Mouse (Mus musculus): ENCODE results near the gene Kcna2. TPM values are rescaled to one million over a fixed set of nuclear protein-coding genes. Genes with fewer than 3 reads are reported as not detected.

The Kcna2 gene
- polyA plus RNA-seq, 1 experiment from 2014 or later, result 0.07 TPM

GRCm38 (mm10) chr3:107103041-107103440, 2.1 kb downstream of the Kcna2 start:
- Histone ChIP-seq H3K27ac (no peak overlapping the region), H3K9ac (no peak overlapping the region; the same call in 1 of the 2 replicates), H3K9me3 (no peaks in the 10 kb centered on the region), H3K27me3 (peaks cover 76% of the 10 kb centered on the region), H3K4me1 (peaks cover 14% of the 10 kb centered on the region), H3K4me2 (peak overlapping the region; percentile 98; the same call in 1 of the 2 replicates), H3K4me3 (peak overlapping the region; percentile 57; the same call in 1 of the 2 replicates), H3K36me3 (no peaks in the 10 kb centered on the region)
- WGBS, result 63% methylated on average over 7 of the region's 7 CpGs
- no peak for ATAC-seq (ENCODE audit: insufficient number of reproducible peaks, insufficient read depth, low FRiP score, low TSS enrichment, low read depth)

DNA sequence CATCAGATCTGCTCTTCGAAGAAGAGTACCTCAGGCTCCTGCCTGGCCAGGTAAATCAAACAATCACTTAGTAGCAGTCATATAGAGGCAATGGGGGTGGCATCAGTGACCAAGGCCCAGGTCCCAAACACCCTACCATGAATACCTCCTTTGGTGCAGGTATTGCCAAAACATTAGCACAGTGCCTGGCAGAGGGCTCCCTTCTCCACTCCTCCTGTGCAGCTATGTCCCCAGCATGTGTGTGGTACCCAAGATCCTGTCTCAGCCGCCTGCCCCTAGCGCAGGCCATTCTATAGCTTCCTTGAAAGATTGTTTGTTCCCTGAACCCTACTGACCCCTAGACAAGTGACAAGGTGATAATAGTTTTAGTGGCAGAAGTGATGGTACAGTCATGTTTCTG, 2.5 kb downstream of the Kcna2 start:
- no peak for ATAC-seq (ENCODE audit: insufficient number of reproducible peaks, insufficient read depth, low FRiP score, low TSS enrichment, low read depth)
- Histone ChIP-seq H3K9ac (no peak overlapping the region), H3K4me3 (no peak overlapping the region), H3K4me2 (no peak overlapping the region), H3K36me3 (no peaks in the 10 kb centered on the region), H3K4me1 (peaks cover 14% of the 10 kb centered on the region), H3K9me3 (no peaks in the 10 kb centered on the region), H3K27me3 (peaks cover 73% of the 10 kb centered on the region), H3K27ac (no peak overlapping the region)
- 86% methylated on average over 3 of the region's 3 CpGs for WGBS

DNA sequence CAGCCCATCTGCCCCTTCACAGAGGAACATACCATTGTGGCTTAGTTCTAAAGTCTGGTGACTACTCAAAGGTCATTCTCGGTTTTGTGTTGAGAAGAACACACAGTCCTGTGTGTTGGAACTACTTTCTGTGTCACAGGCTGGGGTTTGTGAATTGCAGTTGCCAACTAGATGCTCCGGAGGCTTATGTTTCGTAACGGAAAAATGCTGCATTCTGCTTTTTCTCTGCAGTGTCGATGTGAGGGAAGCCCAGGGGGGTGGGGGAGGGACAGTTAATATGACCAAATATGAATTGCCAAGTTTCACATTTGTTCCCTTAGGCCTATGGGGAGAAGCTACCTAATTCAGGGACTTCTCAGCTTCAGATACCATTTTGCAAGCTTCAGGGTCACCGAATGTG, 5.0 kb downstream of the Kcna2 start:
- no peak overlapping the region for H3K4me3 ChIP-seq
- H3K4me2 ChIP-seq, result no peak overlapping the region
- no peak overlapping the region for H3K9ac ChIP-seq
- WGBS, result 71% methylated on average over 6 of the region's 6 CpGs
- H3K27me3 ChIP-seq, result peaks cover 48% of the 10 kb centered on the region
- no peak overlapping the region for H3K27ac ChIP-seq
- no peak for ATAC-seq (ENCODE audit: insufficient number of reproducible peaks, insufficient read depth, low FRiP score, low TSS enrichment, low read depth)
- peaks cover 10% of the 10 kb centered on the region for H3K4me1 ChIP-seq
- H3K9me3 ChIP-seq, result no peaks in the 10 kb centered on the region
- H3K36me3 ChIP-seq, result no peaks in the 10 kb centered on the region

- H3K27me3 ChIP-seq, result no peaks in the 10 kb centered on the region
- no peak overlapping the region for H3K27ac ChIP-seq
- H3K4me1 ChIP-seq, result no peaks in the 10 kb centered on the region
- no peak for ATAC-seq (ENCODE audit: insufficient number of reproducible peaks, insufficient read depth, low FRiP score, low TSS enrichment, low read depth)
- H3K4me2 ChIP-seq, result no peak overlapping the region
- 33% methylated on average over 4 of the region's 4 CpGs for WGBS
- no peaks in the 10 kb centered on the region for H3K36me3 ChIP-seq
- H3K4me3 ChIP-seq, result no peak overlapping the region
- H3K9me3 ChIP-seq, result no peaks in the 10 kb centered on the region
- H3K9ac ChIP-seq, result no peak overlapping the region
These were observed 11.6 kb downstream of the Kcna2 start for GRCm38 (mm10) chr3:107112498-107112897.

DNA sequence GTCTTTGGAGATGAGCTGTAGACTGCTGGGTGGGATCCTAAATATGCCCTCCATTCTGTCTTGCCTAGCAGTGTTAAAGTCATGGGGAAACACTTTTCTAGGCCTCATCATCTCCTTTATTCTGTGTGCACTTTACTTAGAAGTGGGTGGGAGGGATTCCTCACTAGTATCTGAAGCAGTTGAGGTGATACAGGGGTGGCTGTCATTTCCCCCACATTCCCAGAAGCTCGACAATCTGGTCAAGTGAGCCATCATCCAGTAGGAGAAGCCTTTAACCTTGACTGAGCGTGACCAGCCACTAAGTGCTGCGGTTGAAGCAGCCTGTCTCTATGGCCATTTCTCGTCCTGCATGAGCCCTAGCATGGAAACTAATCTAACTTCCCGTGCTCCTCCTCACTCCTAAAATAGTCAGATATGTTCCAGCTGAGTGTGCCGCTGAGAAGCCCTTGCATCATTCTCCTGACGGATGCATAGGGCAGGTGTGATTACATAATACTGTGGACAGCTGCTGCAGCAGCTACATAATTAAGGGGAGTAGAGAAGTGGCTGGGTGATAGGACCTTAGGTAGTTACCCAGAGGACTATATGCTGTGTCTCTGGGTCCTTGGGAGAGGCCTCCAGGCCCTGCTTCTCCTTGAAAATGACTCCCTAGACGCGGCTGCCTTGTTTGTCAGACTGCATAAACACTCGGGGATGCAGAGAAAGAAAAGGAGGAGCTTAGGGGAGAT, 12.2 kb downstream of the Kcna2 start:
- no peak overlapping the region for H3K9ac ChIP-seq
- H3K27ac ChIP-seq, result no peak overlapping the region
- H3K27me3 ChIP-seq, result no peaks in the 10 kb centered on the region
- WGBS, result 67% methylated on average over 10 of the region's 10 CpGs
- ATAC-seq (ENCODE audit: insufficient number of reproducible peaks, insufficient read depth, low FRiP score, low TSS enrichment, low read depth), result no peak
- no peak overlapping the region for H3K4me2 ChIP-seq
- H3K4me1 ChIP-seq, result no peaks in the 10 kb centered on the region
- H3K36me3 ChIP-seq, result no peaks in the 10 kb centered on the region
- no peak overlapping the region for H3K4me3 ChIP-seq
- H3K9me3 ChIP-seq, result no peaks in the 10 kb centered on the region

GRCm38 (mm10) chr3:107113771-107114737, 13.1 kb downstream of the Kcna2 start:
- H3K4me1 ChIP-seq, result 0 out of 2 replicates have a peak, but pooled peaks cover 3% of the 10 kb centered on the region
- no peaks in the 10 kb centered on the region for H3K9me3 ChIP-seq
- no peak overlapping the region for H3K4me2 ChIP-seq
- no peaks in the 10 kb centered on the region for H3K27me3 ChIP-seq
- no peaks in the 10 kb centered on the region for H3K36me3 ChIP-seq
- ATAC-seq (ENCODE audit: insufficient number of reproducible peaks, insufficient read depth, low FRiP score, low TSS enrichment, low read depth), result no peak
- 62% methylated on average over 14 of the region's 14 CpGs for WGBS
- H3K9ac ChIP-seq, result no peak overlapping the region
- no peak overlapping the region for H3K4me3 ChIP-seq
- no peak overlapping the region for H3K27ac ChIP-seq

DNA sequence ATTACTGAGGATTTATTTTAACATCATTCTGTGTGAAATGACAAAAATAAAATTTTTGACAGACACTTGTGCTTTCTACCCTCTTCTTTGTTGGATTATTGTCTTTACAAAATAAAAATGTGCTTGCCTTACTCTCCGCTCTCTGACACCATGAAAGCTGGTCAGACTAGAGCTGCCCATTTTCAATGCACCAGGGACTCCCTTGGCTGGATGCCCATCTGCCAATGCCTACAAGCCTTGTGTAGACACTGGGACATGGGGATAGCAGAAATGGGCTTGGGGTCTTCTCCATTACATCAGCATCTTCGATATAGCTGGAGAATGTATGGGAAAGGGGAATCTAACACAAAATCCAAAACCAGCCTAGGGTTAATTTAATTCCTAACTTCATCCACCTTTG, 14.0 kb downstream of the Kcna2 start:
- Histone ChIP-seq H3K27me3 (no peaks in the 10 kb centered on the region), H3K4me1 (0 out of 2 replicates have a peak, but pooled peaks cover 5% of the 10 kb centered on the region), H3K4me2 (no peak overlapping the region), H3K36me3 (no peaks in the 10 kb centered on the region), H3K9me3 (no peaks in the 10 kb centered on the region), H3K27ac (no peak overlapping the region), H3K4me3 (no peak overlapping the region), H3K9ac (no peak overlapping the region)
- 88% methylated on average over 2 of the region's 2 CpGs for WGBS
- ATAC-seq (ENCODE audit: insufficient number of reproducible peaks, insufficient read depth, low FRiP score, low TSS enrichment, low read depth), result no peak

- Histone ChIP-seq H3K4me3 (no peak overlapping the region), H3K9me3 (no peaks in the 10 kb centered on the region), H3K36me3 (no peaks in the 10 kb centered on the region), H3K9ac (no peak overlapping the region), H3K4me1 (0 out of 2 replicates have a peak, but pooled peaks cover 5% of the 10 kb centered on the region), H3K27me3 (no peaks in the 10 kb centered on the region), H3K4me2 (no peak overlapping the region), H3K27ac (no peak overlapping the region)
- no peak for ATAC-seq (ENCODE audit: insufficient number of reproducible peaks, insufficient read depth, low FRiP score, low TSS enrichment, low read depth)
- 78% methylated on average over 2 of the region's 2 CpGs for WGBS
These were observed 14.8 kb downstream of the Kcna2 start for GRCm38 (mm10) chr3:107115746-107116145.

- no peak overlapping the region for H3K27ac ChIP-seq
- 89% methylated on average over 2 of the region's 2 CpGs for WGBS
- H3K27me3 ChIP-seq, result no peaks in the 10 kb centered on the region
- H3K4me2 ChIP-seq, result no peak overlapping the region
- ATAC-seq (ENCODE audit: insufficient number of reproducible peaks, insufficient read depth, low FRiP score, low TSS enrichment, low read depth), result no peak
- no peak overlapping the region for H3K4me3 ChIP-seq
- H3K9ac ChIP-seq, result no peak overlapping the region
- no peaks in the 10 kb centered on the region for H3K36me3 ChIP-seq
- 0 out of 2 replicates have a peak, but pooled peaks cover 5% of the 10 kb centered on the region for H3K4me1 ChIP-seq
- H3K9me3 ChIP-seq, result no peaks in the 10 kb centered on the region
These were observed 19.1 kb downstream of the Kcna2 start for GRCm38 (mm10) chr3:107119864-107120564.

GRCm38 (mm10) chr3:107122306-107122705, 21.4 kb downstream of the Kcna2 start:
- Histone ChIP-seq H3K4me2 (no peak overlapping the region), H3K27ac (no peak overlapping the region)
- ATAC-seq (ENCODE audit: insufficient number of reproducible peaks, insufficient read depth, low FRiP score, low TSS enrichment, low read depth), result no peak

DNA sequence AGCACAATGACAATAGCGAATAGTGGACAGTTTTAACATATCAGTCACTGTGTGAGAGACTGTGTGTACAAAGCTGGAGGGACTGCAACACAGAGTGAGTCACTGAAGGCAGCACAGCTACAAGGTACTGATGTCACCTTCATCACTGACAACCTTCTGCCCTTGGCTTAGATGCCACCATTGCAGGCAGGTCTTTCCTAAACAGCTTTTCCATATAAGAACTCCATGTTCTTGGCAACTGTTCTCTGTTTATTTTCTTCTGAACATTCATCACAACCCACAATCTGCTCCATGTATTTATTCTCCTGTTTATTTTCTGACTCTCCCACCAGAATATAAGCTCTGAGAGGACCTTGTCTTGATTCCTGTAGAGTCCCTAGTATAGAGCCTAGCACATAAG, 26.7 kb downstream of the Kcna2 start:
- ATAC-seq (ENCODE audit: insufficient number of reproducible peaks, insufficient read depth, low FRiP score, low TSS enrichment, low read depth), result no peak
- H3K27ac ChIP-seq, result no peak overlapping the region
- WGBS, result 84% methylated on average over 1 of the region's 1 CpGs
- H3K4me1 ChIP-seq, result no peaks in the 10 kb centered on the region
- no peaks in the 10 kb centered on the region for H3K27me3 ChIP-seq
- H3K36me3 ChIP-seq, result no peaks in the 10 kb centered on the region
- H3K9ac ChIP-seq, result no peak overlapping the region
- no peak overlapping the region for H3K4me2 ChIP-seq
- H3K4me3 ChIP-seq, result no peak overlapping the region
- no peaks in the 10 kb centered on the region for H3K9me3 ChIP-seq

More at GRCm38 (mm10) chr3:107122306-107122705, 21.4 kb downstream of the Kcna2 start:
- Histone ChIP-seq H3K4me1 (0 out of 2 replicates have a peak, but pooled peaks cover 5% of the 10 kb centered on the region), H3K36me3 (no peaks in the 10 kb centered on the region), H3K9me3 (no peaks in the 10 kb centered on the region), H3K9ac (no peak overlapping the region), H3K27me3 (no peaks in the 10 kb centered on the region), H3K4me3 (no peak overlapping the region)

All from embryonic facial prominence, embryonic 13.5 days (tissue).